Mouse (Mus musculus) midbrain, embryonic 11.5 days (tissue): ENCODE data around the gene Zfp990. TPM values are rescaled to one million over a fixed set of nuclear protein-coding genes. Genes with fewer than 3 reads are reported as not detected.
"Not testable (repeated sequence)": the region's sequence is repeated elsewhere in the genome, so short reads cannot be mapped to it uniquely, and the experiment has no call there.

ENCODE experiments used
- ATAC-seq: fragments of 200-750 bp; cut with Nextera tagmentation; 2 replicates; pipeline ENCODE4 v1.8.0; 2017; ENCODE audit warnings: moderate TSS enrichment, moderate library complexity; ENCODE audit not compliant: low FRiP score
- DNase-seq: peaks from one replicate; pipeline ENCODE4 v3.0.0; 2015; ENCODE audit warnings: low spot score; ENCODE audit errors: missing footprints
- H3K27ac ChIP-seq: fragments of 300-500 bp; sonication (generic); 2 replicates; pipeline ENCODE4 v1.5.1; 2014; ENCODE audit warnings: low read depth, low read length
- H3K27me3 ChIP-seq: fragments of 300-500 bp; sonication (generic); 2 replicates; pipeline ENCODE4 v1.6.1; 2014; ENCODE audit warnings: mild to moderate bottlenecking, low read length, moderate library complexity, mixed read lengths; ENCODE audit not compliant: control insufficient read depth, insufficient read depth
- H3K36me3 ChIP-seq: fragments of 300-500 bp; sonication (generic); 2 replicates; pipeline ENCODE4 v1.6.1; 2014; ENCODE audit warnings: mild to moderate bottlenecking, low read length, moderate library complexity, mixed read lengths; ENCODE audit not compliant: control insufficient read depth, insufficient read depth
- H3K4me1 ChIP-seq: fragments of 300-500 bp; sonication (generic); 2 replicates; pipeline ENCODE4 v1.6.1; 2014; ENCODE audit warnings: low read length; ENCODE audit not compliant: control insufficient read depth, insufficient read depth
- H3K4me2 ChIP-seq: fragments of 300-500 bp; sonication (generic); 2 replicates; pipeline ENCODE4 v1.6.1; 2014; ENCODE audit warnings: mild to moderate bottlenecking, moderate library complexity
- H3K4me3 ChIP-seq: fragments of 300-500 bp; sonication (generic); 2 replicates; pipeline ENCODE4 v1.5.1; 2014; ENCODE audit warnings: low read depth, low read length
- H3K9ac ChIP-seq: fragments of 300-500 bp; sonication (generic); 2 replicates; pipeline ENCODE4 v1.6.1; 2014; ENCODE audit warnings: low read length
- H3K9me3 ChIP-seq: fragments of 300-500 bp; sonication (generic); 2 replicates; pipeline ENCODE4 v1.6.1; 2016; ENCODE audit warnings: low read length; ENCODE audit not compliant: control insufficient read depth
- WGBS: fragments of 180-500 bp; shearing (Covaris S2); extraction: QIAGEN DNeasy Blood & Tissue Kit; methylation state at CpG from one replicate; pipeline ENCODE4 v1.1.7; 2014; 5-methylcytosine and 5-hydroxymethylcytosine counted together
- polyA plus RNA-seq: library from polyadenylated mRNA; unstranded; fragments of >200 nt; fragmentation: Nextera tagmentation; extraction: Ambion mirVana; gene quantifications from 2 replicates; pipeline ENCODE4 v1.2.1, GENCODE M21; 2014

Gene Zfp990
- polyA plus RNA-seq: 0.08 and 0.10 TPM in 2 replicates

DNA sequence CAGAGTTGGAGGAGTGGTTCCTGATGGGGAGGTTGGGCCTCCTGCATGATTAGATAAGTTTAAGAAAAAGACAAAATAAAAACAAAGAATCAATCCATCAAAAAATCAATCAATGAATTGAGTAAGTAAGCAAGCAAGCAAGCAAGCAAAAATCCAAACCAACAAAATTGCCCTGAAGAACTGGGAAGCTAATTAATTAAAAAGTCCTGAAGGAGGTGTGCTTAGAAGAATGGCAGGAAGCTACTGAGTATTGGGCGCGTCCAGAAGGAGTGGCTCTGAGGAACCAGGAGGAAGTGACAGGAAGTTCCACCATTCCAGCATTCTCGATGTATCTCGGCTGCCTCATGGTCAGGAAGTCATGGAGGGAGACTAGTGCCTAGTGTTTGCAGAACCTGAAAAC, at the start of gene Zfp990:
TSS of gene Zfp990 (plus strand) at position 301 of the 400 bp plus-strand sequence.
- H3K4me3 ChIP-seq, H3K9me3 ChIP-seq, H3K4me2 ChIP-seq, ATAC-seq, DNase-seq, H3K27ac ChIP-seq, H3K4me1 ChIP-seq, H3K36me3 ChIP-seq, H3K27me3 ChIP-seq, H3K9ac ChIP-seq: not testable (repeated sequence)
- WGBS: 87% methylated on average over 4 of the region's 4 CpGs

DNA sequence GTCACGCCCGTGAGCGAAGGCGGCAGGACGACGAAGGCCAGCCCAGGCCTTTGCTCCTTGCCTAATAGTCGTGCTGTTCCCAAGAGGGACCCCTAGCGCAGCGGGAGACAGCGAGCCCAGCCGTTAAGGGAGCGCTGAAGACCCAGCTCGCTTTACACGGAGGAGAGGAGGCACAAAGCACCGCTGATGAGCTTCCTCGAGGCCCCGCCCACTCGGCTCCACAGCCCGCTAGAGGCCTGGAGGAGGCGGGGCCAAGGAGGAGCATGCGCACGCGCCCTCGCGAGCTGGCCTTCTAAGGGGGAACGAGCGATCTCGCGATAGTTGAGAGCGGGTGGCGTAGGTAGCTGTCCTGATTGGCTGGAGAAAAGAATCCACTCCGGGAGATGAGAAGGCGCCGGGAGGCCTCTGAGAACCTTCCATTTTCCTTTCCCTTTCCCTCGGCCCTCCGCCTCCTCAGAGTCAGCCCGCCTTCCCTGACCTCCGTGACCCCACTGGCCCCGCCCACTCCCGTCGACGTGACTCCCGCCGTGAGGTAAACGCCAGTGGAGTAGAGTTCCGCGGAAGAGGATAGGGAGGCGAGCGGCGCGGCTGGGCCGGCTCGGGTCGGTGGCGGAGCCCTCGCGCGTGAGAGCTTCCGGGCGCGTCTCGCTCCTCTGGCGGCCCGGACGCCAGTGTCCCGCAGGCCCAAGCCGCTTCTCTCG, 46.9 kb upstream of the Zfp990 start:
- H3K9me3 ChIP-seq, H3K27ac ChIP-seq, H3K36me3 ChIP-seq, H3K9ac ChIP-seq, H3K27me3 ChIP-seq, H3K4me1 ChIP-seq: not testable (repeated sequence)
- DNase-seq: peak; percentile 83
- 16% methylated on average over 61 of the region's 68 CpGs for WGBS
- peak overlapping the region; percentile 30; the same call in 1 of the 2 replicates for H3K4me2 ChIP-seq
- peak; percentile 78; the same call in 1 of the 2 replicates for ATAC-seq
- H3K4me3 ChIP-seq: peak overlapping the region; percentile 23

DNA sequence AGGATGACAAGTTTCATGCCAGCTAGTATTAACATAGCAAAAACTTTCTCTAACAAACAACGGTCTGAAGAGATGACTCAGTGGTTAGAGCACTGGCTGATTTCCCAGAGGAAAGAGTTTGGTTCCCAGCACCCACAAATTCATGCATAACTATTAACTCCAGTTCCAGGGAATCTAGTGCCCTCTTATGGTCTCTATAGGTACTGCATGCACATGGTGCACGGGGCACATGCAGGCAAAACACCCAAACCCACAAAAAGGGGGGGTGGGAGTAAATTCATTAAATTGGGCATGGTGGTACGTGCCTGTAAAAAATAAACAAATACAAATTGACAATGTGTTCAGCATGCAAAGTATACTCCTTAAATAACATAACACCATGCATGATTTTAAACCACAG, 32.4 kb upstream of the Zfp990 start:
- Histone ChIP-seq H3K4me3 (no peak overlapping the region), H3K36me3 (no peaks in the 10 kb centered on the region), H3K27ac (no peak overlapping the region), H3K4me2 (no peak overlapping the region), H3K4me1 (no peaks in the 10 kb centered on the region), H3K9ac (no peak overlapping the region), H3K27me3 (no peaks in the 10 kb centered on the region), H3K9me3 (peaks cover 9% of the 10 kb centered on the region; the same call in 1 of the 2 replicates)
- DNase-seq (no peak), ATAC-seq (no peak)
- WGBS: 88% methylated on average over 3 of the region's 3 CpGs

DNA sequence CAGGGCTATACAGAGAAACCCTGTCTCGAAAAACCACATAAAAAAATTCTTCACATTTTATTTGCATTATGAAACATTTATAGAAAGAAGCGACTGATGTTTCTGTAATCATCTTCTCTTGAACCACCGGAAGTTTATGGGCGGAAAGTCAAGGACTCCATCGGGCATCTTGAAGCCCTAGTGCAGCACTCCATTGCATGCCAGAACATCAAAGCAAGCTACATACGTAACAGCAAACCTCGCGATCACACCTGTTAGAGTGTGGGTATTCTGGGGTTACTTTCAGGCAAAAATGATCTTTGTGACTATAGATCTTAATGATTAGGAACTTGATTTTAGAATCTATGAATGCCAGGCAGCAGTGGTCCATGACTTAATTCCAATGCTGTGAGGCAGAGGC, 29.9 kb upstream of the Zfp990 start:
- H3K9me3 ChIP-seq: peaks cover 14% of the 10 kb centered on the region; the same call in 1 of the 2 replicates
- H3K27me3 ChIP-seq, H3K4me3 ChIP-seq, H3K27ac ChIP-seq, H3K9ac ChIP-seq, H3K4me1 ChIP-seq, ATAC-seq, H3K36me3 ChIP-seq, H3K4me2 ChIP-seq, DNase-seq: not testable (repeated sequence)
- 88% methylated on average over 8 of the region's 8 CpGs for WGBS

- no peak for DNase-seq
- H3K4me1 ChIP-seq: no peaks in the 10 kb centered on the region
- H3K27ac ChIP-seq: no peak overlapping the region
- H3K36me3 ChIP-seq: no peaks in the 10 kb centered on the region
- no peak overlapping the region for H3K4me3 ChIP-seq
- H3K9me3 ChIP-seq: peaks cover 6% of the 10 kb centered on the region; the same call in 1 of the 2 replicates
- no peak overlapping the region for H3K9ac ChIP-seq
- no peak overlapping the region for H3K4me2 ChIP-seq
- no peak for ATAC-seq
- no peaks in the 10 kb centered on the region for H3K27me3 ChIP-seq
These were observed 21.2 kb upstream of the Zfp990 start for GRCm38 (mm10) chr4:145489396-145489795.

DNA sequence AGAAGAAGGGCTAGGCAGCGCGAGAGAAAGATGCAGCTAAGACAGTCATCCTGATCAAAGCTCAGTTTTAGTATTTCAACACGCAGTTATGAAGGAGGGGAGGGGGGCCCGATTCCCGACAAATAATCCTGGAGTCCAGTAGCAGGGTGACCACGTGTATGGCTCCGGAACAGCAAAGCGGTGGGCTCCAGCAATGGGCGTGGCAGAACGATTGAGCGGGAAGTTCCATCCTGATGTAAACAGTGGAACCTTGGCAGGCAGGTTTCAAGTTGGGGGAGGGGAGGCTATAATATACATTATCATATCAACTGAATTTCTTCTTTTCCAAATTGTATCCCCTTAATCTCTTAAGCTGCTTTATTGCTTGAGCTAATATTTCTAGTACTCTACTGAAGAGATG, 18.4 kb upstream of the Zfp990 start:
- no peaks in the 10 kb centered on the region for H3K4me1 ChIP-seq
- no peak for DNase-seq
- H3K9me3 ChIP-seq: no peaks in the 10 kb centered on the region
- H3K36me3 ChIP-seq: no peaks in the 10 kb centered on the region
- H3K27me3 ChIP-seq: no peaks in the 10 kb centered on the region
- no peak overlapping the region for H3K9ac ChIP-seq
- 84% methylated on average over 11 of the region's 11 CpGs for WGBS
- H3K27ac ChIP-seq: no peak overlapping the region
- H3K4me2 ChIP-seq: no peak overlapping the region
- no peak overlapping the region for H3K4me3 ChIP-seq
- no peak for ATAC-seq

DNA sequence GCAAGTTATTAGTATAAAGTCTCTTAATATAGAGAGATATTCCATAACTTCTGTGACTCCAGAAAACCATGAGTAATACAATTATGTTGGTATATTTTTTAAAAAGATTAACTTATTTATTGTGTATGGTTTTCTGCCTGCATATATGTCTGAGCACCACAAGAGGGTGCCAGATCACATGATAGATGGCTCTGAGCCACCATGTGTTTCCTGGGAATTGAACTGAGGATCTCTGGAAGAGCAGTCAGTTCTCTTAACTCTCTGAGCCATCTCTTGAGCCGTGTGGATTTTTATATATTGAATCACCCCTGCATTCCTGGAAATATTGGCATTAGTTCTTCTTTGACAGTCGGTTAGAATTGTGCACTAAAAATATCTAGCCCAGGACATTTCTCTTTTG, 17.2 kb upstream of the Zfp990 start:
- not testable (repeated sequence) for H3K4me2 ChIP-seq, H3K9ac ChIP-seq, H3K9me3 ChIP-seq, H3K27me3 ChIP-seq, H3K4me3 ChIP-seq, H3K27ac ChIP-seq, H3K36me3 ChIP-seq, H3K4me1 ChIP-seq, ATAC-seq
- 64% methylated on average over 2 of the region's 2 CpGs for WGBS
- peak; percentile 76 for DNase-seq

DNA sequence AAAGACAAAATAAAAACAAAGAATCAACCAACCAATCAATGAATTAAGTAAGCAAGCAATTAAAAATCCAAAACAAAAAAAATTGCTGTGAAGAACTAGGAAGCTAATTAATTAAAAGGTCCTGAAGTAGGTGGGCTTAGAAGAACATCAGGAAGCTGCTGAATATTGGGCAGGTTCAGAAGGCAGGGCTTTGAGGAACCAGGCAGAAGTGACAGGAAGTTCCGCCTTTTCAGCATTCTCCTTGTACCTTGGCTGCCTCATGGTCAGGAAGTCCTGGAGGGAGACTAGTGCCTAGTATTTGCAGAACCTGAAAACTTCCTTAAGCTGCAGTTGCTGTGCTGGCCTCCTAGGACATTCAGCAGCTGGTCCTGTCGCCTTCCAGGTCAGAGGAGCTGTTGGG, 4.1 kb downstream of the Zfp990 start:
- H3K4me1 ChIP-seq, H3K27me3 ChIP-seq, DNase-seq, H3K9ac ChIP-seq, H3K4me2 ChIP-seq, H3K27ac ChIP-seq, H3K36me3 ChIP-seq, H3K4me3 ChIP-seq, H3K9me3 ChIP-seq, ATAC-seq: not testable (repeated sequence)
- WGBS: 67% methylated on average over 1 of the region's 2 CpGs

DNA sequence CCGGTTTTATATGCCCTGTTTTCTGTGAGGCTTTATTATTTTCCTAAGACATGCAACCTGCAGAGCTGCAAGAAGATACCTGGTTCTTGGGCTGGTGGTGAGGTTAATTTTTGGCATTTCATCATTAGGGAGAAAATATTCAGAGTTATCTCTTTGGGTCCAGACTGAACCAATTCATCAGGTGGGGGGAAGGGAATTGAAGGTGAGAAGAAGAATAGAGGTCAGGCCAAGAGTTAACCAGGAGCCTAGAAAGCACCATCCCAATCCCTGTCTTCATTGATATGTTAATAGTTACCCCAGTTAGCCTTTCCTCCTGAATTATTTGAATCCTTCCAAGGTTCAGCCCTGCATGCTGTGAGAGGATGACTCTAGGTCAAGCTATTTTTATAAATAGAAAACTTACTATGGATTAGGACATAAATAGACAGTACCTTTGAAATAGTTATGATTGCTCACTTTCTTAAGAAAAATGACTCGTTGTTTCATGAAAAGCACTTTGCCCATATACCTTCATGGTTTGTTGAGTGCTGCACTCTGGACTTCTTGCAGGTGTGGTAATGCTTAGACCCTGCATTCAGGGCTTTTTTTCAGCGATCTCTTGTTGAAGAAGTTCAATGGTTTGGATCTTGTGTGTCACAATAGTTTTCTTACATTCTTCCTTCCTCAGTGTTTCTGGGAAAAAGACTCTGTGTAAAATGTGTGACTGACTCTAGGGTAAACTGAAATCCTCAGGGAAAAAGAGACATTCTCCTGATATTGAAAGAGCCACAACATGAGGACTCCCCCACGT, 5.4 kb downstream of the Zfp990 start:
- DNase-seq, ATAC-seq, H3K4me3 ChIP-seq, H3K9me3 ChIP-seq, H3K27me3 ChIP-seq, H3K27ac ChIP-seq, H3K4me1 ChIP-seq, H3K36me3 ChIP-seq, H3K4me2 ChIP-seq, H3K9ac ChIP-seq: not testable (repeated sequence)
- 80% methylated on average over 4 of the region's 4 CpGs for WGBS
